Mouse (Mus musculus) embryonic facial prominence, embryonic 15.5 days (tissue): Measurements from ENCODE around the gene Elf1. TPM values are rescaled to one million over a fixed set of nuclear protein-coding genes. Genes with fewer than 3 reads are reported as not detected.

ENCODE experiments used
- ATAC-seq: fragments of 200-750 bp; cut with Nextera tagmentation; 2 replicates; pipeline ENCODE4 v1.8.0; 2017; ENCODE audit warnings: low read depth, moderate TSS enrichment; ENCODE audit not compliant: insufficient number of reproducible peaks, low FRiP score, low TSS enrichment
- H3K27ac ChIP-seq: fragments of 300-500 bp; sonication (generic); replicated peaks from 2 replicates; pipeline ENCODE4 v1.5.1; 2015; ENCODE audit warnings: mild to moderate bottlenecking, inconsistent platforms
- H3K27me3 ChIP-seq: fragments of 300-500 bp; sonication (generic); 2 replicates; pipeline ENCODE4 v1.6.1; 2015; ENCODE audit warnings: inconsistent platforms
- H3K36me3 ChIP-seq: fragments of 300-500 bp; sonication (generic); 2 replicates; pipeline ENCODE4 v1.6.1; 2015; ENCODE audit warnings: mild to moderate bottlenecking, inconsistent platforms
- H3K4me1 ChIP-seq: fragments of 300-500 bp; sonication (generic); 2 replicates; pipeline ENCODE4 v1.6.1; 2015; ENCODE audit warnings: inconsistent platforms
- H3K4me2 ChIP-seq: fragments of 300-500 bp; sonication (generic); replicated peaks from 2 replicates; pipeline ENCODE4 v1.6.1; 2015; ENCODE audit warnings: mild to moderate bottlenecking, inconsistent platforms
- H3K4me3 ChIP-seq: fragments of 300-500 bp; sonication (generic); replicated peaks from 2 replicates; pipeline ENCODE4 v1.5.1; 2015; ENCODE audit warnings: mild to moderate bottlenecking, inconsistent platforms
- H3K9ac ChIP-seq: fragments of 300-500 bp; sonication (generic); 2 replicates; pipeline ENCODE4 v1.6.1; 2015; ENCODE audit warnings: inconsistent platforms
- H3K9me3 ChIP-seq: fragments of 300-500 bp; sonication (generic); replicated peaks from 2 replicates; pipeline ENCODE4 v1.6.1; 2016; ENCODE audit warnings: inconsistent platforms
- WGBS: fragments of 180-500 bp; shearing (Covaris S2); methylation state at CpG from one replicate; pipeline ENCODE4 v1.1.7; 2015; 5-methylcytosine and 5-hydroxymethylcytosine counted together
- polyA plus RNA-seq: library from polyadenylated mRNA; unstranded; fragments of >200 nt; fragmentation: Nextera tagmentation; extraction: Ambion mirVana; gene quantifications from 2 replicates; pipeline ENCODE4 v1.2.1, GENCODE M21; 2015

The Elf1 gene
- polyA plus RNA-seq, 1 experiment from 2014 or later, result 18.5 TPM

DNA sequence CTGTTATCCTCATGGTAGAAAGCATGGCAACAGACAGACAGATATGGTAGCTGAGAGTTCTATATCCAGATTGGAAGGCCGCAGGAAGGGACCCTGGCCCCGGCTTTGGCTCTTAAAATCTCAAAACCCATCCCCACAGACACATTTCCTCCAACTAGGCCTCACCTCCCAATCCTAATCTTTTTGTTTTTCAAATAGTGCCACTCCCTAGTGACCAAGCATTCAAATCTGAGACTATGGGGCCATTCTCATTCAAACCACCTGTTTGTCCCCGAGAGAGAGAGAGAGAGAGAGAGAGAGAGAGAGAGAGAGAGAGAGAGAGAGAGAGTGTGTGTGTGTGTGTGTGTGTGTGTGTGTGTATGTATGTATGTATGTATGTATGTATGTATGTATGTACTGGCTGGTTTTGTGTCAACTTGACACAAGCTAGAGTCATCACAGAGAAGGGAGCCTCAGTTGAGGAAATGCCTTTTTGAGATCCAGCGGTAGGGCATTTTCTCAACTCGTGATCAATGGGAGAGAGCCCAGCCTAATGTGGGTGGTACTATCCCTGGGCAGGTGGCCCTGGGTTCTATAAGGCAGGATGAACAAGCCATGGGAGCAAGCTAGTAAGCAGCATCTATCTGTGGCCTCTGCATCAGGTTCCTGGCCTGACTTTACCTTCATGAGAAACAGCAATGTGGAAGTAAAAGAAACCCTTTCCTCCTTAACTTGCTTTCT is 102.7 kb downstream of the Elf1 start:
- no peak overlapping the region for H3K9ac ChIP-seq
- 87% methylated on average over 5 of the region's 5 CpGs for WGBS
- H3K4me3 ChIP-seq, result no peak overlapping the region
- H3K27ac ChIP-seq, result no peak overlapping the region
- no peak for ATAC-seq
- peaks cover 11% of the 10 kb centered on the region for H3K36me3 ChIP-seq
- no peaks in the 10 kb centered on the region for H3K9me3 ChIP-seq
- H3K27me3 ChIP-seq, result no peaks in the 10 kb centered on the region
- no peak overlapping the region for H3K4me2 ChIP-seq
- peaks cover 9% of the 10 kb centered on the region for H3K4me1 ChIP-seq

DNA sequence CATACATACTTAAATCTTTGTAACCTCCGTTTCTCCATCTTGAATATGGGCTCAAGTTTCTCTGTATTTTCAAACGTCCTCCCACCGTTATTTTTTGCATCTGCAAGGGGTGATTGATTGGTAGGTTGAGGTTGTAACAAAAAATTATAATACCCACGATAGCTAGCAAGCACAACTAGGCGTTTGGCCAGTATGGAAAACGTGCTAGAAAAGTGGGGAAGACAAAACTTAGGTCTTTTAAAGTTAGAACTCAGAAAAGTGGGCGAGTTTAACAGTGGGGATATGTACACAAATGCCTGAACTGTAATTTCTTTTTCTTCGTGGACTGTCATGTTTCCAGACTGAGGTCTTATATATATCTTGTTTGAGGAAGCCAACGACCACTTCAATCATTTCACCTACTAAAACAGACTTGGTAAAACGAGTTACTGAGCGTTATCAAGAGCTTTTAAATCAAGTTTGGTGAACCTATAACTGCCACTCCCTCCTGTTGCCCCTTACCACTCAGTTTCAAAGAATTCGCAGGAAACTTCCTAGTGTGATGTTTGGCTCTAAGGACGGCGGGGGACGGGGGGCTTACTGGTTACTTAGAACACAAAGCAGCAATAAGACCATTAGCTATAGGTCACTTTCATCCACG is 105.6 kb downstream of the Elf1 start:
- Histone ChIP-seq H3K4me3 (peak overlapping the region; percentile 73), H3K27me3 (no peaks in the 10 kb centered on the region), H3K4me1 (peaks cover 18% of the 10 kb centered on the region), H3K9me3 (no peaks in the 10 kb centered on the region), H3K4me2 (peak overlapping the region; percentile 72), H3K36me3 (peaks cover 10% of the 10 kb centered on the region), H3K27ac (peak overlapping the region; percentile 98), H3K9ac (peak overlapping the region; percentile 58; the same call in 1 of the 2 replicates)
- WGBS, result 32% methylated on average over 16 of the region's 16 CpGs
- ATAC-seq, result no peak

DNA sequence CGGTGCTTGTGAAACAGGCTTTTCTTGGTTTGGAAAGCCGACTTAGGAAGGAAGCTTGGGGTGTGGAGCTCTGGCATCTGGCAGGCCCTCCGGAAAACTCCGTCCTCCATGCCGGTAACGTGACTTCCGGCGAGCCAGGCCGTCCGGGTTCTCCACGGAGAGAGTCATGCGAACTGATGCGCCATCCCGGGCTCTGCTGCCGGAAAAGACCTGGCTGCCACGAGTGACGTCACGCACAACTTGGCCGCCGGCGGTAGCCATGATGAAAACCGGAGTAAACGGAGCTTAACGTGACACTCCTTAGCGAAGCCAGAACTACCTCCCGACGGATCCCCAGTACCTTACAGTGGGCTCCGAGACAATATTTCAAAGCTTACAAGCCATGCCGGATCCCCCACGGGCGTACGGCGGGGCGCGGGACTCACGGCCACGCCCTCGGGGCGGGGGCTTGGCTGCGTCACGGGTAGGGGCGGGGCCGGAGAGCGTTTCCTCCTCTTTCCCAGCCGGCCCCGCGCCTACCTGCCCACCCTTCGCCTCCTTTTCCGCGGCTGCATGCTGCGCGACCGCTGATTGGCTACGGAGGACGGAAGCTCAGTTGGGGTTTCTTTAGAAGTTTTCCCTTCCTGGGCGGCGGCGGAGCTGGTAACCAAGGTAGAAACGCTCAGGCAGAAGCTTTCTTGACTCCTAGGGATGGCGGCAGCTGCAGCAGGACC is 106.3 kb downstream of the Elf1 start, which contains the start of gene Sugt1:
Sugt1 (plus strand) TSS at position 553 of the 713 bp plus-strand sequence.
- H3K36me3 ChIP-seq, result peaks cover 10% of the 10 kb centered on the region
- no peaks in the 10 kb centered on the region for H3K9me3 ChIP-seq
- under 1% methylated on average over 60 of the region's 60 CpGs for WGBS
- peaks cover 18% of the 10 kb centered on the region for H3K4me1 ChIP-seq
- ATAC-seq, result peak; percentile 99
- peak within 1 kb of the TSS; percentile 73 for H3K4me3 ChIP-seq
- peak within 1 kb of the TSS; percentile 63 for H3K9ac ChIP-seq
- H3K27me3 ChIP-seq, result no peaks in the 10 kb centered on the region
- H3K4me2 ChIP-seq, result peak within 1 kb of the TSS; percentile 72
- peak within 1 kb of the TSS; percentile 98 for H3K27ac ChIP-seq

DNA sequence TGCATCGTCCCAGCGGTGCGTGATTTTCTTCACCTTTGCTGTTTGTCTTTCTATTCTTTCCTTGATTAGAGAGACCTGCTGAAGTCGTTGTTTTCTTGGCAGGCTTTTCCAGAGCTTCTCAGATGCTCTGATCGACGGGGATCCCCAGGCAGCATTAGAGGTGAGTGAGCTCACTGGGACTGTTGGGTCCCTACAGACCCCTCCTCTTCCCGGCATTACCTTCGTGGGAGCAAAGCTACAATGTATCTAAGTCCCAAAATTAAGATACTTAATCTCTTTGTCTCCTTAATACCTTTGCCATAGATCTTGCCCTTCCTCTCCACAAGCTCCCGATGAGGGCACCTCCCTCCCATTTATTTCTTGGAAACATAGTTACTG is 106.8 kb downstream of the Elf1 start:
- peaks cover 18% of the 10 kb centered on the region for H3K4me1 ChIP-seq
- H3K27ac ChIP-seq, result peak overlapping the region; percentile 98
- peak overlapping the region; percentile 73 for H3K4me3 ChIP-seq
- no peak for ATAC-seq
- peak overlapping the region; percentile 63 for H3K9ac ChIP-seq
- peaks cover 10% of the 10 kb centered on the region for H3K36me3 ChIP-seq
- no peaks in the 10 kb centered on the region for H3K9me3 ChIP-seq
- no peaks in the 10 kb centered on the region for H3K27me3 ChIP-seq
- H3K4me2 ChIP-seq, result peak overlapping the region; percentile 72
- 1% methylated on average over 9 of the region's 9 CpGs for WGBS

DNA sequence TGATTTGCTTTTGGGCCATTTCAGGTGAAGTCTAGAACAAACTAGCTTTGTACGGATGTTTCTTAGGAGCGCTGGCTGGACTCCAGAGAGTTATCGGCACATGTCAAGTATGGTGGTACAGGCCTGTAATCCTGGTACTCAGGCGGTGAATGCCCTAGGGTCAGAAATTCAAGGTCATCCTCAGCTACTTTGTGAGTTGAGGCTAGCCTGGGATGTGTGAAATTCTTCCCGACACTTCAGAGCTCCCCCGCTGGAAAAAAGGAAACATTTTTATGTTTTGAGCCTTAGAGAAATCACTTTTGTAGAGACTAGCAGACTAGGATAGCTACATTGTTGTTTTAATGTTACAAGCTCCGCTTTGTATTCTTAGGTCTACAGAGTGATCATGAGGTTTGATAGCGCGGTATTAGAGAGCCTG is 107.5 kb downstream of the Elf1 start:
- peak overlapping the region; percentile 72 for H3K4me2 ChIP-seq
- 89% methylated on average over 9 of the region's 9 CpGs for WGBS
- 0 out of 2 replicates have a peak overlapping the region, but pooled peaks have one; percentile 63 for H3K9ac ChIP-seq
- no peaks in the 10 kb centered on the region for H3K27me3 ChIP-seq
- peaks cover 18% of the 10 kb centered on the region for H3K4me1 ChIP-seq
- ATAC-seq, result no peak
- peak overlapping the region; percentile 73 for H3K4me3 ChIP-seq
- no peaks in the 10 kb centered on the region for H3K9me3 ChIP-seq
- no peak overlapping the region for H3K27ac ChIP-seq
- H3K36me3 ChIP-seq, result peaks cover 10% of the 10 kb centered on the region

DNA sequence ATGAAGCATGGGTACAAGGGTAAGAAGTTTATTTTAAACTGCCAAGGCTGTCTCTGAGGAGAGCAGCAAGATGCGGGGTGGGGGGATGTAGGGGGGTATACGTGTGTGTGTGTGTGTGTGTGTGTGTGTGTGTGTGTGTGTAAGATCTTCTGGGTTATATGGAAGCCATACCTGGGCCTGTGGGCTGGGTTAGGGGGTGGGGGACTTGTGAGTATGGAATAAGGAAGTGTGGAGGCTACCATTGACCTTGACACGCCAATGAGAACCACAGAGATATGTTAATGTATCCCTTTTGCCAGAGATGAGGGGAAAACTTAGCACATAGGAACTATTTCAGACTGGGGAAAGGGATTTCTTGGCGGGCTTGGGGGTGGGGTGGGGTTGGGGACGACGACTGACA is 108.4 kb downstream of the Elf1 start:
- no peak for ATAC-seq
- Histone ChIP-seq H3K27ac (no peak overlapping the region), H3K27me3 (no peaks in the 10 kb centered on the region), H3K4me3 (no peak overlapping the region), H3K4me1 (peaks cover 18% of the 10 kb centered on the region), H3K36me3 (peaks cover 10% of the 10 kb centered on the region), H3K4me2 (no peak overlapping the region), H3K9me3 (no peaks in the 10 kb centered on the region), H3K9ac (no peak overlapping the region)
- WGBS, result 87% methylated on average over 6 of the region's 6 CpGs

DNA sequence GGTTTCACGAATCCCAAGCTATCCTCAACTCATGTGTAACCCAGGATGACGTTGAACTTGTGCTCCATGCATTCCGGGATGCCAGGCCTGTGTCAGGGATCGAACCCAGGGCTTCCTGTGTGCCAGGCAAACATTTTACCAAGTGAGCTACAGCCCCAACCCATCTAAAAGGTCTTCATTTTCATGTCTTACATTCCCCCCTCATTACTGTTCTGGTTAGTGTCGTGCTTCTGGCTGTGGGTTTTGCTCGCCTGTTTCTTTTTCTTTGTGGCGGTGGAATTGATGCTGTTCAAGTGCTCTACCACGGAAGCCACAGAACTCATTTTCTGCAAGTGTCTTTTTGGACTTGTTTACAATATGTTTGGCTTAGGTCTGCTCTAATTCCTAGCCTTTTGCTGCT is 109.9 kb downstream of the Elf1 start:
- Histone ChIP-seq H3K9me3 (no peaks in the 10 kb centered on the region), H3K36me3 (peaks cover 16% of the 10 kb centered on the region), H3K4me2 (no peak overlapping the region), H3K9ac (no peak overlapping the region), H3K4me3 (no peak overlapping the region), H3K4me1 (peaks cover 18% of the 10 kb centered on the region), H3K27me3 (no peaks in the 10 kb centered on the region), H3K27ac (no peak overlapping the region)
- no peak for ATAC-seq
- WGBS, result 91% methylated on average over 8 of the region's 8 CpGs

DNA sequence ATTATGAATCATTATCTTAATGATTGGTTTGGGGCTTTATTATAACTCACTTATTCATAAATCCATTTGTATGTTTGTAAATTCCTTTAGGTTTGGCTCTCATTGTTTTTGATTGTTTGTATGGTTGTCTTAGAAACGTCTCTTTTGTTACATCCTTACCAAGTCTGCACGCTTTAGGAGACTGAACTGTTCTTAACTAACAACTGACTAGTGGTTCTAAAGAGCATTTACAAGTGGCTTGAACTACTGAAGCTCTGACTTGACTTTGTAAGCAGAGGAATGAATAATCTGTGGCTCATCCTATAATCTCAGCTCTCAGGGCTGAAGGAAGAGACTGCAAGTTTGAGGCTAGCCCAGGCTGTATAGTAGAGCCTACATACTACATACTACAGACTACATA is 110.6 kb downstream of the Elf1 start:
- H3K9ac ChIP-seq, result no peak overlapping the region
- H3K36me3 ChIP-seq, result peaks cover 23% of the 10 kb centered on the region
- no peak overlapping the region for H3K27ac ChIP-seq
- no peaks in the 10 kb centered on the region for H3K9me3 ChIP-seq
- H3K4me3 ChIP-seq, result no peak overlapping the region
- H3K4me2 ChIP-seq, result no peak overlapping the region
- WGBS, result 92% methylated on average over 2 of the region's 2 CpGs
- no peaks in the 10 kb centered on the region for H3K27me3 ChIP-seq
- no peak for ATAC-seq
- peaks cover 18% of the 10 kb centered on the region for H3K4me1 ChIP-seq

DNA sequence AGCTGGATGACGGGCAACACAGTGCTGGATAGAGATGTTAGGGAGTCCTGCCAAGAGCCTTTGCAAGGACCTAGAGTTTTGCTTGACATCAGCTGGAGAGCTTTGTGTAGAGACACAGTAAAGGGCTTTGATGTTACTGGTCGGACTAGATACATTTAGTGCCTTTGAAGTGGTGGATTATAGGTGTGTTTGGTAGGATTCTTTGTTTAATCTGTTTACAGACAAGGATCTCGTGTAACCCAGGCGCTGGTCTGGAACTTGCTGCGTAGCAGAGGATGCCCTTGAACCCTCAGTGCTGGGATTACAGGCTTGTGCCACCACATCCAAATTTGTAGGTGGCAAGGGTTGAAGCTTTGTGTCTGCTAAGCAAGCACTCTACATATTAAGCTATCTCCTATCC is 113.1 kb downstream of the Elf1 start:
- Histone ChIP-seq H3K4me3 (no peak overlapping the region), H3K27me3 (no peaks in the 10 kb centered on the region), H3K9ac (no peak overlapping the region), H3K9me3 (no peaks in the 10 kb centered on the region), H3K27ac (no peak overlapping the region), H3K4me1 (peaks cover 6% of the 10 kb centered on the region; the same call in 1 of the 2 replicates), H3K4me2 (no peak overlapping the region), H3K36me3 (peaks cover 34% of the 10 kb centered on the region)
- ATAC-seq, result no peak
- 82% methylated on average over 5 of the region's 5 CpGs for WGBS

DNA sequence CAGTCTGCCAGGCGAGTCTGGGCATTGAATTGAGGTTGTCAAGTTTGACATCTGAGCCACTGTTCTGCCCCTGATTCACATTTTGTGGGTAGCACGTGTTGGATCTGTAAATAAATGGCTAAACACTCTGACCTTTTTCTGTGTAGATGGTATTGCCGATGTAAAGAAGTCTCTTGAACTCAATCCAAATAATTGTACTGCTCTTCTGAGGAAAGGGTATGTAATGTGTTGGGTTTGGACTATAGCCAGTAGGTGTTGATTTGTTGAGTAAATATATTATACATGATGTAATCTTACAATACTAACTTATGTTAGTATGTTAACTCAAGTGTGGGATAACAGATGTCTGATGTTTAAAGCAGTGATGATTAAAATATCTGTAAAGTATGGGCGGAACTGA is 115.6 kb downstream of the Elf1 start:
- no peak overlapping the region for H3K4me3 ChIP-seq
- H3K27me3 ChIP-seq, result no peaks in the 10 kb centered on the region
- peaks cover 48% of the 10 kb centered on the region for H3K36me3 ChIP-seq
- WGBS, result 68% methylated on average over 4 of the region's 4 CpGs
- H3K9ac ChIP-seq, result no peak overlapping the region
- no peak overlapping the region for H3K27ac ChIP-seq
- H3K4me1 ChIP-seq, result no peaks in the 10 kb centered on the region
- ATAC-seq, result no peak
- no peaks in the 10 kb centered on the region for H3K9me3 ChIP-seq
- no peak overlapping the region for H3K4me2 ChIP-seq

DNA sequence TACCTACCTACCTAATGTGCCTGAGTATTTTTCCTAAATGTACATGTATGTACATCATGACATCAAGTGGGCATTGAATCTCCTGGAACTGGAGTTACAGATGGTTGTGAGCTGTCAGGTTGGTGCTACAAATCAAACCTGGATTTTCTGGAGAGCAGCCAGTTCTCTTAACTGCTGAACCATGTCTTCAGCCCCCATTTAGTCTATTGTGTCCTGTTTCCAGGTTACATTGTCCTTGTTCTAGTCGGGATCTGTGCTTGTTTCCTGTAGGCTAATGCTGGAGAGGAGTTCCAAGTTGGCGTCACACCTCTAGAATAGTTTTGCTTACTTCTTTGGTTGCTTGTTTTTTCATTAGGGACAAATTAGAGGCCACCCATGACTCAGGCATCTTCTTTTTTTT is 124.9 kb downstream of the Elf1 start:
- no peaks in the 10 kb centered on the region for H3K4me1 ChIP-seq
- no peak overlapping the region for H3K4me2 ChIP-seq
- H3K4me3 ChIP-seq, result no peak overlapping the region
- WGBS, result 88% methylated on average over 2 of the region's 2 CpGs
- no peak overlapping the region for H3K9ac ChIP-seq
- no peak for ATAC-seq
- H3K27ac ChIP-seq, result no peak overlapping the region
- peaks cover 75% of the 10 kb centered on the region for H3K36me3 ChIP-seq
- no peaks in the 10 kb centered on the region for H3K27me3 ChIP-seq
- H3K9me3 ChIP-seq, result no peaks in the 10 kb centered on the region
